Mouse (Mus musculus): ENCODE measurements around the gene Nfix. TPM values are rescaled to one million over a fixed set of nuclear protein-coding genes. Genes with fewer than 3 reads are reported as not detected.

Gene Nfix
- polyA plus RNA-seq, 1 experiment, result not detected

DNA sequence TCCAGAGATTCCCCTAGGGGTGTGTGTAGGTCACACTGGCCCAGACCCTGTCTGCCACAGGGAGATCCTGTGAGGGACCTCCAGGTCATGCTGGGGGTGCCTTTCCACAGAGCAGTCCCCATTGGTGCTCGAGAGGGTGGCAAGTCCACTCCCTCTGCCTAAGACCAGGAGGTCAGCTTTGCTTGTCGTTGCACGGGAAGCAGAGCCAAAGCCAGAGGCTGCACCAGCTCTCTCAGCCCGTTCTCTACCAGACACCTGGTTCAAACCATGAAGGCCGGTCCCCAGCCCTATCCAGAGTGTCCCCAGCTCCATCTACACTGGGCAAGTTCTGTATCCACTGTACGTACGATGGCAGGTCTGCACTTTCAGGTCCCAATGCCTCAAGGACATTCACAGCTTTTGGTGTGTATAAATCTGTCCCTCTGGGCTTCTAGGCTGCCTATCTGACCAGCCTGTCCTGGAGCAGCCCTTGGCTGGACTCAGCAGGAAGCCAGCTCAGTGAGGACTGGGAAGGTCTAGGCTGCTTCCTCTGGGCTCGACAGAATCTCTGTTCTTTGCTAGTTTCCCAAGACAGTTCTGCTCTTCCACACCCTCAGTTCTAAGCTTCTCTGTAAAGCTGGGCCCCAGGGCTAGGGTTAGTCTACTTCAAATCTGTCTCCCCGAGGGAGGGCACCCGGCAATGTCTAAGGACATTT lies 74.8 kb downstream of the Nfix start:
- peaks cover 43% of the 10 kb centered on the region for H3K4me1 ChIP-seq (ENCODE audit: control insufficient read depth, insufficient read depth, low read length)
- H3K4me3 ChIP-seq (ENCODE audit: insufficient read depth, low read depth, low read length), result no peak overlapping the region
- H3K27ac ChIP-seq (ENCODE audit: insufficient read depth, low read depth, low read length), result peak overlapping the region; percentile 4; the same call in 1 of the 2 replicates
- TF ChIP-seq POLR2A (IDR thresholded peaks at IDR 0.05; ENCODE audit: insufficient read depth, low read depth, low read length) (no peak), CTCF (IDR thresholded peaks at IDR 0.05; ENCODE audit: insufficient read depth, low read depth, low read length) (no peak)
- 62% methylated on average over 10 of the region's 10 CpGs for WGBS

GRCm38 (mm10) chr8:84724683-84725082 lies 75.5 kb downstream of the Nfix start:
- 53% methylated on average over 9 of the region's 9 CpGs for WGBS
- H3K4me3 ChIP-seq (ENCODE audit: insufficient read depth, low read depth, low read length), result no peak overlapping the region
- H3K27ac ChIP-seq (ENCODE audit: insufficient read depth, low read depth, low read length), result no peak overlapping the region
- TF ChIP-seq POLR2A (IDR thresholded peaks at IDR 0.05; ENCODE audit: insufficient read depth, low read depth, low read length) (no peak), CTCF (IDR thresholded peaks at IDR 0.05; ENCODE audit: insufficient read depth, low read depth, low read length) (no peak)
- H3K4me1 ChIP-seq (ENCODE audit: control insufficient read depth, insufficient read depth, low read length), result peaks cover 36% of the 10 kb centered on the region

DNA sequence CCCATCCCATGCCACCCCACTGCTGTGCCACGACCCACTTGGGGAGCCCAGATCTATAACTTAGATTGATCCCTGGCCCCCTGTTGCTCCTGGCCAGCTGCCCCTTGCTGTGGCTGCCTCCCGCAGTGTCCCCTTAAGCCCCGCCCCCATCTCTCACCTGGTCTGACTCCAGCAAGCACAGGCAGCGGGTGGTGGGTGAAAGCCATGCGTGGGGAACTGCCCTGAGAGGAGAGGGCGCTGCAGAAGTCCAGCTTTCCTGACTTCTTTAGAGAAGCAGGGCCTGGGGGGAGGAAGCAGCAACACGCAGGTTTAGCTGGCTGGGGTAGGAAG lies 76.6 kb downstream of the Nfix start:
- no peak overlapping the region for H3K4me3 ChIP-seq (ENCODE audit: insufficient read depth, low read depth, low read length)
- TF ChIP-seq POLR2A (IDR thresholded peaks at IDR 0.05; ENCODE audit: insufficient read depth, low read depth, low read length) (no peak), CTCF (IDR thresholded peaks at IDR 0.05; ENCODE audit: insufficient read depth, low read depth, low read length) (no peak)
- 40% methylated on average over 7 of the region's 7 CpGs for WGBS
- H3K4me1 ChIP-seq (ENCODE audit: control insufficient read depth, insufficient read depth, low read length), result peaks cover 33% of the 10 kb centered on the region
- H3K27ac ChIP-seq (ENCODE audit: insufficient read depth, low read depth, low read length), result no peak overlapping the region

DNA sequence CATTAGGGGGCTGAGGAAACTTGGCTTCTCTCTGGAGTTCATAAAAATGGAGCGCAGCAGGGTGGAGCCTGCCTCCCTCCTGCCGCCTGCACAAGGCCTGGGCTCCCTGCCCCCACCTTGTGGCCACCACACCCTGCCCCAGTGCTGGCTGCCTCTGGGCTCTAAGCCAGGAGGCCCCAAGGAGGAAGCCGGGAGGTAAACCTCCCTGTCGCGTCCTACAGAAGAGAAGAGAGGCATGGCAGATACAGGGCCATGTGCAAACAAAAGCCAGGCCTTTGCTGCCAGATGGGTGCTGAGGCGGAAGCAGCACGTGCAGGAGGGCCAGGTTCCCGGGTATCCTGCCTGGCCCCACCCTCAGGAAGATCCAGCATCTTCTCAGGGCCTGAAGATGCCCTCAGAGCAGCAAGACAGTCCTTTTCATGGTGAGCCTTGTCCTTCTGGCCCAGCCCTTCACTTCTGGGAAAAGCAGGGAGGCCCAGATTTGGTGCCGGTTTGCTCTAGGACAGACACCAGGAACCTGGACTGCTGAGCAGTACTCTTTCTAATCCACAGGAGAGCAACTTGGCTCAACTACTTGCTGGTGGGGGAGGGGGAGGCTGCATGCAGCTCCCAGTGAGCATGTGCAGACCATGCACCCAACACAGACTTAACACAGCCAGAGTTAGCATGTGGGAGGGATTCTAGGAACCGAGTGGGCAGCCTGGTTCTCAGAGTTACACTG lies 77.1 kb downstream of the Nfix start, which contains the start of gene G430095P16Rik:
Gene G430095P16Rik (plus strand): TSS at position 158 of the 721 bp plus-strand sequence.
- Histone ChIP-seq H3K27ac (ENCODE audit: insufficient read depth, low read depth, low read length) (peak within 1 kb of the TSS; percentile 14; the same call in 1 of the 2 replicates), H3K4me3 (ENCODE audit: insufficient read depth, low read depth, low read length) (no peak within 1 kb of the TSS), H3K4me1 (ENCODE audit: control insufficient read depth, insufficient read depth, low read length) (peaks cover 33% of the 10 kb centered on the region)
- TF ChIP-seq POLR2A (IDR thresholded peaks at IDR 0.05; ENCODE audit: insufficient read depth, low read depth, low read length) (no peak), CTCF (IDR thresholded peaks at IDR 0.05; ENCODE audit: insufficient read depth, low read depth, low read length) (no peak)
- WGBS, result 42% methylated on average over 10 of the region's 10 CpGs

DNA sequence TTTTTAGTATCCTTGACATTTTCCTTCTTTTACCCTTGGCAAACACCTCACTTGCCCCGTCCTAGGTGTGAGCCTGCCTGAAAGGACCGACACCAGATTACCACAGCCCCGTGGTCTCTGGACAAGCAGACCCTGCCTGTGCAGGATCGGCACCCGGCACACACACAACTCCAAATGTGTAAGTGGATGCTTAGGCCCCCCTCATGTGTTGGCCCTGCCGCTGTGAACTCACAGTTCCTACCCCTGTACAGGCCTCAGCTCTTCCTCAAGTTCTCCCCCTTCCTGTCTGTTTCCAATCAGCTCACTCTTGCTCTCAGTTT lies 77.7 kb downstream of the Nfix start:
- Histone ChIP-seq H3K27ac (ENCODE audit: insufficient read depth, low read depth, low read length) (peak overlapping the region; percentile 13; the same call in 1 of the 2 replicates), H3K4me1 (ENCODE audit: control insufficient read depth, insufficient read depth, low read length) (peaks cover 33% of the 10 kb centered on the region), H3K4me3 (ENCODE audit: insufficient read depth, low read depth, low read length) (no peak overlapping the region)
- WGBS, result 62% methylated on average over 6 of the region's 6 CpGs
- TF ChIP-seq POLR2A (IDR thresholded peaks at IDR 0.05; ENCODE audit: insufficient read depth, low read depth, low read length), result no peak
- no peak for TF ChIP-seq CTCF (IDR thresholded peaks at IDR 0.05; ENCODE audit: insufficient read depth, low read depth, low read length)

DNA sequence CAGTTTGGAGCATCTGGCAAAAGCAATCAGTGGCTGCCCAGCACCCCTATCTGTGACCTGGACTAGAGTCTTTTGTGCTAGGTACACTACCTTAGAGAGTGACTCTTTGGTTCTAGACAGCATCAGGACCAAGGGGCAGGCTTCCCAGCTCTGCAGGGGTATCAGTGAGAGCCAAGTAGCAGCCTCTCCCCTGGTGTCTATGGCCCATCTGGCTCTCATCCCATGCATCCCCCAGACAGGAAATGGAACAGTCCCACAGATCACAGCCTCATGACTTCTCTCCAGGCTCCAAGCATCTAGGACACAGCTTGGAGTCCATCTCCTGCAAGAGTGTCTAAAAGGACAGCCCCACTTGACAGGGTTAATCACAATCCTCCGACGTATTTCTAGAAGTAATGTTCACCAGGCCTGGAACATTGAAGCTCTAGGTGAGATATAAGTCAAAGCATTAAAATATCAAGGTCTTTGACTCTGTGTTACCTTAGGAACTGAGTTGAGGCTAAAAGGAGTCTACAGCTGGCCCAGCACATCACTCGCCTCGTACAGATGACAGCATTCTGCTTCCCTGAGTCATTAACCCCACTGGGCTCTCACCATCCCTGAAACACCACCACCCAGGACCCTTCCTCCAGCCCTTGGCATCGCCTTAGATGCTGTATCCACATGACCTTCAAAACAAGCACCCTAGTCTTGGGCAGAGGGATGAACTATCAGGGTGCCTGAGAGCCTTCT lies 81.0 kb downstream of the Nfix start:
- 82% methylated on average over 5 of the region's 5 CpGs for WGBS
- peaks cover 34% of the 10 kb centered on the region for H3K4me1 ChIP-seq (ENCODE audit: control insufficient read depth, insufficient read depth, low read length)

DNA sequence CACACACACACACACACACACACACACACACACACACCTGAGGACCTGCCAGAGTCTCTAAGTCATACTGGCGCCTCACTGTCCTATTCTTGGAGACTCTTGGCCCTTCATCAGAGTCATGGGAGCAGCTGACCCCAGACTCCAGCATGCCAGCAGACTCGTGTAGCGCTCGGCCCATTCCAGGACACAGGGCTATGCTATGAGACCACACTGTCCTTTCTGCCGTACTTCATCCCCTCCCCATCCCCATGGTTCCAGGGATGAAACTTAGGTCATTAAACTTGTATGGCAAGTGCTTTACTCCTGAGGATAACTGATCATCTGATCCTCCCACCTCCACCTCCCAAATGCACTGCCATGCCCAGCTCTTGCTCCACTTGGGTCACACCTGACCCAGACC lies 81.7 kb downstream of the Nfix start:
- Histone ChIP-seq H3K4me3 (ENCODE audit: insufficient read depth, low read depth, low read length) (no peak overlapping the region), H3K4me1 (ENCODE audit: control insufficient read depth, insufficient read depth, low read length) (peaks cover 34% of the 10 kb centered on the region), H3K27ac (ENCODE audit: insufficient read depth, low read depth, low read length) (no peak overlapping the region)
- WGBS, result 89% methylated on average over 5 of the region's 5 CpGs
- no peak for TF ChIP-seq CTCF (IDR thresholded peaks at IDR 0.05; ENCODE audit: insufficient read depth, low read depth, low read length)
- no peak for TF ChIP-seq POLR2A (IDR thresholded peaks at IDR 0.05; ENCODE audit: insufficient read depth, low read depth, low read length)

More for the DNA sequence above, 81.0 kb downstream of the Nfix start:
- Histone ChIP-seq H3K4me3 (ENCODE audit: insufficient read depth, low read depth, low read length) (no peak overlapping the region), H3K27ac (ENCODE audit: insufficient read depth, low read depth, low read length) (no peak overlapping the region)
- TF ChIP-seq CTCF (IDR thresholded peaks at IDR 0.05; ENCODE audit: insufficient read depth, low read depth, low read length) (no peak), POLR2A (IDR thresholded peaks at IDR 0.05; ENCODE audit: insufficient read depth, low read depth, low read length) (no peak)

GRCm38 (mm10) chr8:84716790-84717189 lies 83.4 kb downstream of the Nfix start:
- H3K4me1 ChIP-seq (ENCODE audit: control insufficient read depth, insufficient read depth, low read length), result peaks cover 37% of the 10 kb centered on the region
- H3K27ac ChIP-seq (ENCODE audit: insufficient read depth, low read depth, low read length), result no peak overlapping the region
- TF ChIP-seq POLR2A (IDR thresholded peaks at IDR 0.05; ENCODE audit: insufficient read depth, low read depth, low read length) (no peak), CTCF (IDR thresholded peaks at IDR 0.05; ENCODE audit: insufficient read depth, low read depth, low read length) (no peak)
- no peak overlapping the region for H3K4me3 ChIP-seq (ENCODE audit: insufficient read depth, low read depth, low read length)
- 74% methylated on average over 11 of the region's 11 CpGs for WGBS

Data from olfactory bulb, adult 2 months (tissue).